Mouse (Mus musculus) hindbrain, embryonic 11.5 days (tissue): ENCODE measurements at regions not wholly inside any gene's neighbourhood (a gene's known extent, or its start where the extent isn't known, plus 50 kb on each side); places are given as distances from the start of the nearest gene placed in this dataset.
"Not testable (repeated sequence)": the region's sequence is repeated elsewhere in the genome, so short reads cannot be mapped to it uniquely, and the experiment has no call there.

Experiments used
- ATAC-seq: fragments of 200-750 bp; cut with Nextera tagmentation; 2 replicates; pipeline ENCODE4 v1.8.0; 2017; ENCODE audit warnings: mild to moderate bottlenecking, moderate TSS enrichment, moderate library complexity; ENCODE audit not compliant: low FRiP score
- DNase-seq: peaks from one replicate; pipeline ENCODE4 v3.0.0-alpha.2; 2015; ENCODE audit warnings: low spot score
- H3K27ac ChIP-seq: fragments of 300-500 bp; sonication (generic); 2 replicates; pipeline ENCODE4 v1.5.1; 2014; ENCODE audit warnings: mild to moderate bottlenecking, low read depth, low read length
- H3K27me3 ChIP-seq: fragments of 300-500 bp; sonication (generic); 2 replicates; pipeline ENCODE4 v1.6.1; 2014; ENCODE audit warnings: mild to moderate bottlenecking, low read length, moderate library complexity, mixed read lengths; ENCODE audit not compliant: control insufficient read depth, insufficient read depth
- H3K36me3 ChIP-seq: fragments of 300-500 bp; sonication (generic); 2 replicates; pipeline ENCODE4 v1.6.1; 2014; ENCODE audit warnings: mild to moderate bottlenecking, low read length, moderate library complexity, mixed read lengths; ENCODE audit not compliant: control insufficient read depth, insufficient read depth
- H3K4me1 ChIP-seq: fragments of 300-500 bp; sonication (generic); replicated peaks from 2 replicates; pipeline ENCODE4 v1.6.1; 2014; ENCODE audit warnings: low read length, mixed read lengths; ENCODE audit not compliant: control insufficient read depth, insufficient read depth
- H3K4me2 ChIP-seq: fragments of 300-500 bp; sonication (generic); replicated peaks from 2 replicates; pipeline ENCODE4 v1.6.1; 2014; ENCODE audit warnings: mild to moderate bottlenecking, low read depth, low read length
- H3K4me3 ChIP-seq: fragments of 300-500 bp; sonication (generic); 2 replicates; pipeline ENCODE4 v1.5.1; 2014; ENCODE audit warnings: low read depth, low read length
- H3K9ac ChIP-seq: fragments of 300-500 bp; sonication (generic); 2 replicates; pipeline ENCODE4 v1.6.1; 2014; ENCODE audit warnings: low read depth, low read length
- H3K9me3 ChIP-seq: fragments of 300-500 bp; sonication (generic); 2 replicates; pipeline ENCODE4 v1.6.1; 2016; ENCODE audit warnings: low read length; ENCODE audit not compliant: control insufficient read depth
- WGBS: fragments of 180-500 bp; shearing (Covaris S2); extraction: QIAGEN DNeasy Blood & Tissue Kit; methylation state at CpG from one replicate; pipeline ENCODE4 v1.1.7; 2014; 5-methylcytosine and 5-hydroxymethylcytosine counted together

GRCm38 (mm10) chr9:78795801-78796200, 180.5 kb downstream of the Cd109 start:
- Histone ChIP-seq H3K9ac (no peak overlapping the region), H3K27me3 (no peaks in the 10 kb centered on the region), H3K27ac (no peak overlapping the region), H3K4me1 (no peaks in the 10 kb centered on the region), H3K4me3 (no peak overlapping the region), H3K4me2 (no peak overlapping the region), H3K36me3 (no peaks in the 10 kb centered on the region), H3K9me3 (no peaks in the 10 kb centered on the region)
- WGBS = 77% methylated on average over 1 of the region's 1 CpGs
- no peak for ATAC-seq
- DNase-seq = no peak

DNA sequence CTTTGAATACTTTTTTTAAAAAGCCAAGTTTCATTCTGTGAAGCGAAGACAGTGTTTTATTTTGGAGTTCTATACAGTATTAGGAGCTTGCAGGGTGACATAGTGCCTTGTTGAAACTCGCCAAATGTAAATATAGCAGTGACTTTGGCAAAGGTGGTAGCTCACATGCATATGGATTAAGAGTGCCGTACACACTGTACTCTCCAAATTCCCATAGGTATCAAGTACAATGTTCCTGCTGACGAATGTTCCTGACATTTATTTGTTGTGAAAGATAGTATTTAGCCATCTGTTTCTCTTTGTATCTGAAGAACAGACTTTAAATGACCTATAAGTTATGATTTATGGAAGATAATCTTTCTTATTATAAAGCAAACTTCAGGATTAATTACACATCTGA, 201.9 kb downstream of the Cd109 start:
- Histone ChIP-seq H3K9me3 (no peaks in the 10 kb centered on the region), H3K4me1 (no peaks in the 10 kb centered on the region), H3K27ac (no peak overlapping the region), H3K4me2 (no peak overlapping the region), H3K4me3 (no peak overlapping the region), H3K36me3 (no peaks in the 10 kb centered on the region), H3K27me3 (no peaks in the 10 kb centered on the region), H3K9ac (no peak overlapping the region)
- ATAC-seq = no peak
- DNase-seq = no peak
- WGBS = 69% methylated on average over 4 of the region's 4 CpGs

DNA sequence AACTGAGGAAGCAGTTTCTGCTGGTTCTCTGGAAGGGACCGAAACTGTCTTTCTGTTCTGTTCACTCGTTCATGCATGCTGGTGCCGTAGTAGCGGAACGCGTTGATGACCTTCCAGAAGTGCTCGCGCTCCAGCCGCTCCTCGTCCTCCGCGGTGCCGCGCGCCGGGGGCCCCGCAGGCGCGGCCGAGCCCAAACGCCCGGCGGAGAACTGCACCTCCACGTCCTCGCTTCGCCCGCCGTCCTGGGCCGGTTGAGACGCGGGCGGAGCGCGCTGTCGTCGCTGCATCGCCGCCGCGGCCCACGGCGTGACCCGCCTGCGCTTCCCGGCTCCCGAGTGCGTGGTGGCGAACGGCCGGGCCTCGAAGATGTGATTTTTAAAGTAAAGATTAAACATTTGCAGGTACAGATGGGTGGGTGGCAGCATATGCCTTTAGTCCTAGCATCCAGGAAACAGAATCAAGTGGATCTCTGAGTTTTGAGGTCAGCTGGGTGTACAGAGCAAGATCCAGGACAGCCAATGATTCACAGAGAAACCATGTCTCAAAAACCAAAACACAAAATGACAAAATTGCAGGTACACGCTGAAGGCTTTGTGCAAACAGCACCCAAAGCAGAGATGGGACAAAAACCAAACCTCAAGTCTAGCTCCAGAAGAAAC, 206.3 kb downstream of the Cd109 start:
- 9% methylated on average over 38 of the region's 52 CpGs for WGBS
- not testable (repeated sequence) for H3K9me3 ChIP-seq, H3K4me1 ChIP-seq, H3K27me3 ChIP-seq, H3K27ac ChIP-seq, H3K36me3 ChIP-seq
- peak; percentile 82 for ATAC-seq
- Histone ChIP-seq H3K4me3 (peak overlapping the region; percentile 28), H3K4me2 (peak overlapping the region; percentile 44), H3K9ac (peak overlapping the region; percentile 27; the same call in 1 of the 2 replicates)
- peak; percentile 39 for DNase-seq

GRCm38 (mm10) chr9:78844969-78845683, 229.8 kb downstream of the Cd109 start:
- Histone ChIP-seq H3K4me1 (no peaks in the 10 kb centered on the region), H3K9me3 (no peaks in the 10 kb centered on the region), H3K9ac (no peak overlapping the region), H3K4me3 (no peak overlapping the region), H3K4me2 (no peak overlapping the region), H3K36me3 (no peaks in the 10 kb centered on the region), H3K27me3 (no peaks in the 10 kb centered on the region), H3K27ac (no peak overlapping the region)
- WGBS = 70% methylated on average over 9 of the region's 9 CpGs
- DNase-seq (no peak), ATAC-seq (no peak)

GRCm38 (mm10) chr9:78846110-78846509, 230.8 kb downstream of the Cd109 start:
- no peak overlapping the region for H3K4me3 ChIP-seq
- DNase-seq = no peak
- H3K27ac ChIP-seq = no peak overlapping the region
- no peak overlapping the region for H3K9ac ChIP-seq
- H3K27me3 ChIP-seq = no peaks in the 10 kb centered on the region
- no peak overlapping the region for H3K4me2 ChIP-seq
- ATAC-seq = no peak
- H3K9me3 ChIP-seq = no peaks in the 10 kb centered on the region
- no peaks in the 10 kb centered on the region for H3K4me1 ChIP-seq
- 40% methylated on average over 7 of the region's 7 CpGs for WGBS
- H3K36me3 ChIP-seq = no peaks in the 10 kb centered on the region

DNA sequence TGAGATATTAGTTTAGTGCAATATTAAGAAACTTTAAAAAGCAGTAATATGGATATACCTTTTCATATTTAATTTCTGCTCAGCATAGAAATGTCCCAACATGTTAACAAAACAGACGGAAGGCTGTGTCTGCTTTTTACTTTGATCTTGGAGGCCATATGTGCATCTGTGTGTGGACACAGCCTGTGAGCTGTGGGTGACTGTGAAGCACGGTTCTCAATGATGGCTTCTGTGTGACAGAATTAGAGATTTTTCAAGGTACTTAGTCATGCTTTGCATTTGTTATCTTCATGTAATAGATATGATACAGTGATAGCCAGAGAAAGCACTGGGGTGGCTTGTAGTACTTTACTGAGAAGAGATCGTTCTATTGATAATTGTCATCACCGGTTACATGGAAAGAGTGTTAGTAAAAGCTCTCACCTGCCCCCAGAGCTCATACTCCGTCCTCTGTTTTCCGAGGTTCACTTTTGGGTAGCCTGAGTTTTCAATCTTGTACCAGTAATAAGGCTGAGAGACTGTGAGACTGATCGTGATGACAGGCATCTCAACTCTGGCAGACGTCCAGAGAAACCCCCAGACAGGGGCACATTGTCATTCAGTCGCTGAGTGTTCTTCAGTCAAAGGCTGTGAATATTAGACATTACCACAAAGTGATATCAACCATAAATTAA, 232.7 kb downstream of the Cd109 start:
- Histone ChIP-seq H3K4me3 (no peak overlapping the region), H3K4me2 (no peak overlapping the region), H3K36me3 (no peaks in the 10 kb centered on the region), H3K9ac (no peak overlapping the region), H3K27ac (no peak overlapping the region), H3K9me3 (no peaks in the 10 kb centered on the region), H3K27me3 (no peaks in the 10 kb centered on the region), H3K4me1 (no peaks in the 10 kb centered on the region)
- DNase-seq = no peak
- ATAC-seq = no peak
- 71% methylated on average over 9 of the region's 9 CpGs for WGBS

DNA sequence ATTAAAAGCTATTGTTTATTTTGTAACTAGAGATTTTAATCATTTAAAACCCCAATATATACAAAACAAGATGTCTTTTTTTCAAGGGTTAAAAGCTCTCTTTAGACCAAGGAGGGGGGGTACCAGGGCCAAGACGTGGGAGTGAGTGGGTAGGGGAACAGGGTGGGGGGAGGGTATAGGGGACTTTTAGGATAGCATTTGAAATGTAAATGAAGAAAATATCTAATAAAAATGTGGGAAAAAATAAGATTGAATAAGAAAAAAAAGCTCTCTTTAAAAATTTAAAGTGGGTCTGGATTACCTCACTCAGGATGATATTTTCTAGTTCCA, 233.2 kb downstream of the Cd109 start:
- 53% methylated on average over 1 of the region's 1 CpGs for WGBS
- H3K4me2 ChIP-seq, ATAC-seq, H3K4me3 ChIP-seq, DNase-seq, H3K9ac ChIP-seq, H3K4me1 ChIP-seq, H3K27ac ChIP-seq, H3K9me3 ChIP-seq, H3K36me3 ChIP-seq, H3K27me3 ChIP-seq: not testable (repeated sequence)

GRCm38 (mm10) chr9:78856981-78857380, 241.6 kb downstream of the Cd109 start:
- Histone ChIP-seq H3K27ac (no peak overlapping the region), H3K9me3 (no peaks in the 10 kb centered on the region), H3K27me3 (no peaks in the 10 kb centered on the region), H3K36me3 (no peaks in the 10 kb centered on the region), H3K4me3 (no peak overlapping the region), H3K4me1 (no peaks in the 10 kb centered on the region), H3K9ac (no peak overlapping the region), H3K4me2 (no peak overlapping the region)
- WGBS = 98% methylated on average over 1 of the region's 1 CpGs
- DNase-seq (no peak), ATAC-seq (no peak)

GRCm38 (mm10) chr9:78859956-78860355, 244.6 kb downstream of the Cd109 start:
- Histone ChIP-seq H3K4me2 (no peak overlapping the region), H3K27me3 (no peaks in the 10 kb centered on the region), H3K9me3 (no peaks in the 10 kb centered on the region), H3K4me3 (no peak overlapping the region), H3K27ac (no peak overlapping the region), H3K4me1 (no peaks in the 10 kb centered on the region), H3K9ac (no peak overlapping the region), H3K36me3 (no peaks in the 10 kb centered on the region)
- 83% methylated on average over 2 of the region's 2 CpGs for WGBS
- ATAC-seq (no peak), DNase-seq (no peak)
